Mouse (Mus musculus): ENCODE data around the gene Tspan18. TPM values are rescaled to one million over a fixed set of nuclear protein-coding genes. Genes with fewer than 3 reads are reported as not detected.

Tspan18 gene
- total RNA-seq, 2 experiments from 2014 or later: 14.5 to 17.8 TPM

- DNase-seq: no peak
These were observed 115.8 kb downstream of the Tspan18 start for GRCm38 (mm10) chr2:93218353-93218990.

GRCm38 (mm10) chr2:93217015-93217414 lies 117.3 kb downstream of the Tspan18 start:
- peak; percentile 94 for DNase-seq

- DNase-seq: no peak
These were observed 118.5 kb downstream of the Tspan18 start for GRCm38 (mm10) chr2:93215790-93216189.

GRCm38 (mm10) chr2:93214192-93214591 lies 120.1 kb downstream of the Tspan18 start:
- no peak for DNase-seq

- DNase-seq: no peak
These were observed 121.4 kb downstream of the Tspan18 start for GRCm38 (mm10) chr2:93212865-93213264.

GRCm38 (mm10) chr2:93212386-93212785 lies 121.9 kb downstream of the Tspan18 start:
- DNase-seq: no peak

- no peak for DNase-seq
These were observed 128.2 kb downstream of the Tspan18 start for GRCm38 (mm10) chr2:93206126-93206525.

- DNase-seq: no peak
These were observed 129.7 kb downstream of the Tspan18 start for GRCm38 (mm10) chr2:93204571-93204970.

- DNase-seq: peak; percentile 64
These were observed 130.6 kb downstream of the Tspan18 start for GRCm38 (mm10) chr2:93203682-93204081.

- DNase-seq: no peak
These were observed 131.5 kb downstream of the Tspan18 start for GRCm38 (mm10) chr2:93202782-93203181.

- DNase-seq: no peak
These were observed 132.3 kb downstream of the Tspan18 start for GRCm38 (mm10) chr2:93201997-93202396.

- no peak for DNase-seq
These were observed 133.5 kb downstream of the Tspan18 start for GRCm38 (mm10) chr2:93200681-93201340.

- peak; percentile 60 for DNase-seq
These were observed 134.8 kb downstream of the Tspan18 start for GRCm38 (mm10) chr2:93199531-93199974.

- peak; percentile 96 for DNase-seq
These were observed 135.5 kb downstream of the Tspan18 start for GRCm38 (mm10) chr2:93198846-93199245.

- DNase-seq: no peak
These were observed 140.5 kb downstream of the Tspan18 start for GRCm38 (mm10) chr2:93193806-93194205.

GRCm38 (mm10) chr2:93192671-93193080 lies 141.6 kb downstream of the Tspan18 start:
- no peak for DNase-seq

GRCm38 (mm10) chr2:93192182-93192560 lies 142.1 kb downstream of the Tspan18 start:
- DNase-seq: no peak

GRCm38 (mm10) chr2:93191488-93192181 lies 142.7 kb downstream of the Tspan18 start:
- DNase-seq: no peak

GRCm38 (mm10) chr2:93190771-93191487 lies 143.4 kb downstream of the Tspan18 start:
- DNase-seq: no peak

GRCm38 (mm10) chr2:93188761-93189458 lies 145.4 kb downstream of the Tspan18 start:
- DNase-seq: no peak

- DNase-seq: no peak
These were observed 146.1 kb downstream of the Tspan18 start for GRCm38 (mm10) chr2:93188020-93188760.
